Mouse (Mus musculus): ENCODE measurements around the gene Mrpl30. TPM values are rescaled to one million over a fixed set of nuclear protein-coding genes. Genes with fewer than 3 reads are reported as not detected.

The Mrpl30 gene
- 217 and 221 TPM in 2 replicates for polyA plus RNA-seq (2016; fragmentation: Nextera tagmentation; extraction: Ambion mirVana)

- H3K4me3 ChIP-seq = peak within 1 kb of the TSS; percentile 69
- H3K4me1 ChIP-seq = peaks cover 16% of the 10 kb centered on the region
- no peaks in the 10 kb centered on the region for H3K27me3 ChIP-seq (replicated peaks)
- peaks cover 12% of the 10 kb centered on the region for H3K36me3 ChIP-seq
- H3K9ac ChIP-seq = peak within 1 kb of the TSS; percentile 66
- H3K27ac ChIP-seq = no peak within 1 kb of the TSS
- H3K9me3 ChIP-seq = no peaks in the 10 kb centered on the region
- H3K4me2 ChIP-seq (replicated peaks) = peak within 1 kb of the TSS; percentile 74
- WGBS = under 1% methylated on average over 41 of the region's 41 CpGs
- ATAC-seq (ENCODE audit: low FRiP score, low read depth) = peak; percentile 87
These were observed at the start of gene Mrpl30, which contains the start of gene Mitd1 for GRCm38 (mm10) chr1:37890025-37890652. Gene Mrpl30, plus strand, starts transcription at chr1:37890477. Gene Mitd1, minus strand, starts transcription at chr1:37890411.

DNA sequence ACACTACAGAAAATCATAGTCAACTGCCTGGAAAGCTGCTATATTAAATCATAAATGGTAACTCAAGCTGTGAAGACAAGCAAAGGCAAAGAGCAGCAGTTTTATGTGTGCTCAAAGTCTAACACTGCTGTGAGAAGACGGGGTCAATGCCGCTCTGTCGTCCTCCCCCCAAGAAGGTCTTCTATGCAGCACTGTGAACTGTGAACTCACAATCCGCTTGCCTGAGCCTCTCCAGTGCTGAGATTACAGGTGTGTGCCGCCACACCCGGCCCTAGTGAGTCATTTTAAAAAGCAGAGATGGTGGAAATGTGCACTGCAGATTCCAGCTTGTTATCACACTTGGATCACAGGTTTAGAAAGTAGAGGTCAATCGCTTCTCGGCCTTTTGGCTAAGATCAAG lies 43.4 kb upstream of the Mrpl30 start:
- Histone ChIP-seq H3K4me1 (no peaks in the 10 kb centered on the region), H3K4me3 (no peak overlapping the region), H3K27ac (no peak overlapping the region), H3K27me3 (replicated peaks) (no peaks in the 10 kb centered on the region), H3K9ac (no peak overlapping the region), H3K36me3 (no peaks in the 10 kb centered on the region), H3K4me2 (replicated peaks) (no peak overlapping the region), H3K9me3 (no peaks in the 10 kb centered on the region)
- WGBS = 83% methylated on average over 8 of the region's 8 CpGs
- ATAC-seq (ENCODE audit: low FRiP score, low read depth) = no peak

GRCm38 (mm10) chr1:37850696-37851095 lies 39.6 kb upstream of the Mrpl30 start:
- Histone ChIP-seq H3K4me1 (no peaks in the 10 kb centered on the region), H3K4me2 (replicated peaks) (no peak overlapping the region), H3K27me3 (replicated peaks) (no peaks in the 10 kb centered on the region), H3K9ac (no peak overlapping the region), H3K36me3 (peaks cover 11% of the 10 kb centered on the region; the same call in 1 of the 2 replicates), H3K27ac (no peak overlapping the region), H3K4me3 (no peak overlapping the region), H3K9me3 (no peaks in the 10 kb centered on the region)
- WGBS = 51% methylated on average over 2 of the region's 2 CpGs
- no peak for ATAC-seq (ENCODE audit: low FRiP score, low read depth)

DNA sequence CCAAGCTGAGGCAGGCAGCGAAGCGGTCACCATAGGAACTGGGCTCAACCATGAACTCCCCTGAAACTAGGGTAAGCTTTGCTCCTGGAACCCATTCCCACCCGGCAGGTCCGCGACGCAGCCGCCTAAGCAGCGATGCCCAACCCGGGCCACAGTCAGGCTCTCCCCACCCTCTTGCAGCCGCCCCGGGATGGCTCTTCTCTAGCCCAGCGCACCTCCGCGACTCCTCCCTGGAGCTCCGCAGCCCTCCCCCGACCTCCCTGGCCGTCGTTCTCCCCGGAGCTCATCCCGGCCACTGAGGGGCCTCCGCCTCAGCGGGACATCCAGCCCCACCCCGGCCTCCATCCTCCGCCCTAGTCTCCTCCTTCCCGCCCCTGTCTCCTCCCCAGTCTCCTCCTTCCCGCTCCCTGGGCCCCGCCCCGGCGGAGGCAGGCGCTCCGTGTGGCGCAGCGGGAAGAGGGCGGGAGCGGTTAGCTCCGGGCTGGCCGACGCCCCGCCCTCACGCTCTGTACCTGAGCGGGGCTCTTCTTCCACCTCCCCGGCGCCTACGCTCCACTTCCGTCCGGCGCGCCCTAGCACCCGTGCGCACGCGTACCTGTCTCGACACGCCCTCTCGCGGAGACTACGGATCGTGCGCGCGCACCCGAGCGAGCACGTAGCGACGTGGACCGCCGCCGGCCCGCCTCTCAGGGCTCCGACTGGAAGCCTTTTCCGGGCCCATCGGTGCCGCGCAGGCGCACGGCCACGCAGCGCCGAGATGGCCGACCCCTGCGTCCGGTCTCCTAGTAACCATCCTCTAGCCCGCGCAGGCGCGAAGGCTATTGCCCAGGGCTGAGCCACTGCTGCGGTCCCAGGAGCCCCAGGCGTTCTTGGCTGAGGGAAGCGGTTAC lies 25.5 kb upstream of the Mrpl30 start:
- ATAC-seq (ENCODE audit: low FRiP score, low read depth) = peak; percentile 98
- Histone ChIP-seq H3K4me3 (peak overlapping the region; percentile 64), H3K27me3 (replicated peaks) (no peaks in the 10 kb centered on the region; the same call in 1 of the 2 replicates), H3K9ac (peak overlapping the region; percentile 67), H3K4me1 (no peaks in the 10 kb centered on the region), H3K27ac (peak overlapping the region; percentile 86), H3K4me2 (replicated peaks) (peak overlapping the region; percentile 70), H3K36me3 (no peaks in the 10 kb centered on the region), H3K9me3 (no peaks in the 10 kb centered on the region)
- under 1% methylated on average over 90 of the region's 90 CpGs for WGBS

DNA sequence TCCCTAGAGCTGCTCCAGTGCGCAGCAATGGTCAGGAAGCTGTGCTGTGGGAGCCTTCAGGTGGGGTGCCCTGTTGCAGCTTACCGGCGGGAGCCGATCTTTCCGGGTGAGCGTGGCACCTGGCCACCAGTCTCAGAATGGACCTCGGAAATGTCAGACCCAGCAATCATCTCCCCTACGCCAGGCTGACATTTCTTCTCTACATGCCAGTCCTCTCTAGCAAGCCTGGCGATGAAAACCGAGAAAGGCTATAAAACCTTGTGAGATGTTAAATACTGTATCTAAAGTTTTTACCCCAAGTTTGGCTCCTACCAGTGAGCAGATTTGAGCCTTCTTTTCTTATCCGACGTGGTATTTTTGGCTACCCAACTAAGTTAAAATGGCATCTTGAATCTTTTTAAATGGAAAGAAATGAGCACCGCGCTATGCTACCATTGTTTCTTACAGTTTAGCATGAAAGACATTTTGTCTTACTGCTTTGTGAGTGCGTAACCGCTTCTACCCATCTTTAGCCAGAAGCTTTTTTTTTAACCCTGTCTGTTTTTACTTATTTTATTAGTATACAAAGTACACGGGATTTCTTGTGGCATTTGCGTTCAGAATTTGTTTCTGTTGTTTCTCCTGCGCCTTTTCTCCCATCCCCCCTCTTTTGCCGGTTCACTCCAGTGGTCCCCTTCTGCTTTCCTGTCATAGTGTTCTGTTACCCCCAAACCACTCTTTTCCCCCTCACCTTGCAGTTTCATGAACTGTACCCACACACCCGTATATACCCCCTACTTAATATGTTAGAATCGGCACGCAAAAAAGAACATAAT lies 24.7 kb upstream of the Mrpl30 start:
- ATAC-seq (ENCODE audit: low FRiP score, low read depth) = no peak
- no peaks in the 10 kb centered on the region for H3K9me3 ChIP-seq
- H3K27ac ChIP-seq = peak overlapping the region; percentile 57; the same call in 1 of the 2 replicates
- 12% methylated on average over 23 of the region's 23 CpGs for WGBS
- H3K4me3 ChIP-seq = peak overlapping the region; percentile 64
- H3K36me3 ChIP-seq = no peaks in the 10 kb centered on the region
- no peaks in the 10 kb centered on the region for H3K4me1 ChIP-seq
- peak overlapping the region; percentile 66 for H3K9ac ChIP-seq
- H3K27me3 ChIP-seq (replicated peaks) = no peaks in the 10 kb centered on the region; the same call in 1 of the 2 replicates
- H3K4me2 ChIP-seq (replicated peaks) = peak overlapping the region; percentile 70

GRCm38 (mm10) chr1:37866286-37866685 lies 24.0 kb upstream of the Mrpl30 start, which contains the start of gene Tsga10:
Gene Tsga10, minus strand, starts transcription at chr1:37866429.
- Histone ChIP-seq H3K27me3 (replicated peaks) (peaks cover 3% of the 10 kb centered on the region; the same call in 1 of the 2 replicates), H3K4me2 (replicated peaks) (peak within 1 kb of the TSS; percentile 70), H3K27ac (peak within 1 kb of the TSS; percentile 57; the same call in 1 of the 2 replicates), H3K4me1 (no peaks in the 10 kb centered on the region), H3K9me3 (no peaks in the 10 kb centered on the region), H3K4me3 (peak within 1 kb of the TSS; percentile 64), H3K9ac (peak within 1 kb of the TSS; percentile 66), H3K36me3 (no peaks in the 10 kb centered on the region)
- ATAC-seq (ENCODE audit: low FRiP score, low read depth) = no peak
- WGBS = 88% methylated on average over 6 of the region's 6 CpGs

- H3K27me3 ChIP-seq (replicated peaks) = peaks cover 3% of the 10 kb centered on the region; the same call in 1 of the 2 replicates
- H3K9me3 ChIP-seq = no peaks in the 10 kb centered on the region
- H3K9ac ChIP-seq = no peak overlapping the region
- H3K4me1 ChIP-seq = no peaks in the 10 kb centered on the region
- 72% methylated on average over 1 of the region's 1 CpGs for WGBS
- no peak overlapping the region for H3K4me3 ChIP-seq
- no peaks in the 10 kb centered on the region for H3K36me3 ChIP-seq
- no peak overlapping the region for H3K27ac ChIP-seq
- no peak for ATAC-seq (ENCODE audit: low FRiP score, low read depth)
- no peak overlapping the region for H3K4me2 ChIP-seq (replicated peaks)
These were observed 23.2 kb upstream of the Mrpl30 start for GRCm38 (mm10) chr1:37867056-37867455.

GRCm38 (mm10) chr1:37867684-37868322 lies 22.5 kb upstream of the Mrpl30 start:
- no peak for ATAC-seq (ENCODE audit: low FRiP score, low read depth)
- H3K9ac ChIP-seq = no peak overlapping the region
- H3K9me3 ChIP-seq = no peaks in the 10 kb centered on the region
- H3K36me3 ChIP-seq = no peaks in the 10 kb centered on the region
- no peak overlapping the region for H3K27ac ChIP-seq
- H3K4me2 ChIP-seq (replicated peaks) = no peak overlapping the region
- H3K4me1 ChIP-seq = no peaks in the 10 kb centered on the region
- 73% methylated on average over 10 of the region's 10 CpGs for WGBS
- no peak overlapping the region for H3K4me3 ChIP-seq
- H3K27me3 ChIP-seq (replicated peaks) = peaks cover 3% of the 10 kb centered on the region; the same call in 1 of the 2 replicates

GRCm38 (mm10) chr1:37868640-37869039 lies 21.6 kb upstream of the Mrpl30 start:
- H3K4me2 ChIP-seq (replicated peaks) = no peak overlapping the region
- H3K4me3 ChIP-seq = no peak overlapping the region
- no peaks in the 10 kb centered on the region for H3K9me3 ChIP-seq
- no peak overlapping the region for H3K27ac ChIP-seq
- H3K9ac ChIP-seq = no peak overlapping the region
- WGBS = 58% methylated on average over 10 of the region's 10 CpGs
- ATAC-seq (ENCODE audit: low FRiP score, low read depth) = no peak
- peaks cover 3% of the 10 kb centered on the region; the same call in 1 of the 2 replicates for H3K27me3 ChIP-seq (replicated peaks)
- no peaks in the 10 kb centered on the region for H3K36me3 ChIP-seq
- no peaks in the 10 kb centered on the region for H3K4me1 ChIP-seq

GRCm38 (mm10) chr1:37869362-37869761 lies 20.9 kb upstream of the Mrpl30 start:
- Histone ChIP-seq H3K4me3 (no peak overlapping the region), H3K9ac (no peak overlapping the region), H3K27me3 (replicated peaks) (peaks cover 3% of the 10 kb centered on the region; the same call in 1 of the 2 replicates), H3K4me2 (replicated peaks) (no peak overlapping the region), H3K27ac (no peak overlapping the region), H3K4me1 (no peaks in the 10 kb centered on the region), H3K9me3 (no peaks in the 10 kb centered on the region), H3K36me3 (no peaks in the 10 kb centered on the region)
- ATAC-seq (ENCODE audit: low FRiP score, low read depth) = no peak
- WGBS = 51% methylated on average over 2 of the region's 2 CpGs

GRCm38 (mm10) chr1:37871704-37872103 lies 18.6 kb upstream of the Mrpl30 start, which contains the start of gene Lipt1:
Gene Lipt1, plus strand, starts transcription at chr1:37871738.
- Histone ChIP-seq H3K4me1 (no peaks in the 10 kb centered on the region), H3K9me3 (peaks cover 7% of the 10 kb centered on the region; the same call in 1 of the 2 replicates), H3K27ac (no peak within 1 kb of the TSS; the same call in 1 of the 2 replicates), H3K27me3 (replicated peaks) (peaks cover 3% of the 10 kb centered on the region; the same call in 1 of the 2 replicates), H3K36me3 (peaks cover 19% of the 10 kb centered on the region), H3K9ac (peak within 1 kb of the TSS; percentile 40), H3K4me3 (peak within 1 kb of the TSS; percentile 50), H3K4me2 (replicated peaks) (peak within 1 kb of the TSS; percentile 73)
- WGBS = 7% methylated on average over 7 of the region's 7 CpGs
- peak; percentile 54 for ATAC-seq (ENCODE audit: low FRiP score, low read depth)
